Comparison of ENCODE assay signal across 22 mouse cellular contexts in genomic region chr1:153192945-153193344, GRCm38 (mm10). TPM values are rescaled to one million over a fixed set of nuclear protein-coding genes. Genes with fewer than 3 reads are reported as not detected.
"Had no signal": no experiment of that assay in that cellular context is flagged by ENCODE, and none has a peak within 500 bp of the region (broad histone marks: within the 10 kb centered on the region; RNA-seq: fewer than 3 reads in every experiment).

No protein-coding gene starts in this region.

- DNase-seq: forebrain, postnatal 0 days; gastrocnemius, postnatal 14 days; gastrocnemius, postnatal 36 days; heart, postnatal 10 days; kidney, adult 11 months; kidney, adult 2 months; kidney, postnatal 10 days; kidney, postnatal 25 days; layer of hippocampus, adult 9-11 months; layer of hippocampus, postnatal 36 days; left cerebral cortex, postnatal 4 days had no signal

- H3K4me3 ChIP-seq: forebrain, embryonic 15.5 days; hindbrain, embryonic 13.5 days; hindbrain, embryonic 15.5 days; limb, embryonic 13.5 days; limb, embryonic 15.5 days; liver, embryonic 12.5 days had no signal

- H3K9me3 ChIP-seq: forebrain, embryonic 15.5 days; hindbrain, embryonic 13.5 days; hindbrain, embryonic 15.5 days; limb, embryonic 13.5 days; limb, embryonic 15.5 days; liver, embryonic 12.5 days had no signal

- ATAC-seq: hindbrain, postnatal 0 days; intestine, embryonic 16.5 days; liver, embryonic 12.5 days had no signal

- H3K4me2 ChIP-seq: heart, embryonic 11.5 days; hindbrain, embryonic 13.5 days; hindbrain, embryonic 15.5 days; limb, embryonic 15.5 days; liver, embryonic 12.5 days had no signal

- H3K27me3 ChIP-seq: limb, embryonic 15.5 days had no signal

- H3K4me1 ChIP-seq: liver, embryonic 12.5 days had no signal

- H3K27ac ChIP-seq: hindbrain, postnatal 0 days; liver, embryonic 12.5 days; liver, embryonic 14.5 days had no signal

- H3K9ac ChIP-seq: forebrain, embryonic 15.5 days; forebrain, postnatal 0 days; hindbrain, embryonic 13.5 days; hindbrain, embryonic 15.5 days; limb, embryonic 13.5 days; limb, embryonic 15.5 days; liver, embryonic 12.5 days; liver, embryonic 14.5 days had no signal

- H3K36me3 ChIP-seq: forebrain, embryonic 15.5 days; hindbrain, embryonic 13.5 days; hindbrain, embryonic 15.5 days; limb, embryonic 13.5 days; limb, embryonic 15.5 days; liver, embryonic 12.5 days had no signal

RNA-seq across cellular contexts. Expression of gene Lamc2, which starts 6.7 kb away (rescaled TPM):
- total RNA-seq: hematopoietic stem cell, adult 5-6 weeks had no signal
